Comparison of ENCODE assay signal across 8 mouse cellular contexts in the genomic region with DNA sequence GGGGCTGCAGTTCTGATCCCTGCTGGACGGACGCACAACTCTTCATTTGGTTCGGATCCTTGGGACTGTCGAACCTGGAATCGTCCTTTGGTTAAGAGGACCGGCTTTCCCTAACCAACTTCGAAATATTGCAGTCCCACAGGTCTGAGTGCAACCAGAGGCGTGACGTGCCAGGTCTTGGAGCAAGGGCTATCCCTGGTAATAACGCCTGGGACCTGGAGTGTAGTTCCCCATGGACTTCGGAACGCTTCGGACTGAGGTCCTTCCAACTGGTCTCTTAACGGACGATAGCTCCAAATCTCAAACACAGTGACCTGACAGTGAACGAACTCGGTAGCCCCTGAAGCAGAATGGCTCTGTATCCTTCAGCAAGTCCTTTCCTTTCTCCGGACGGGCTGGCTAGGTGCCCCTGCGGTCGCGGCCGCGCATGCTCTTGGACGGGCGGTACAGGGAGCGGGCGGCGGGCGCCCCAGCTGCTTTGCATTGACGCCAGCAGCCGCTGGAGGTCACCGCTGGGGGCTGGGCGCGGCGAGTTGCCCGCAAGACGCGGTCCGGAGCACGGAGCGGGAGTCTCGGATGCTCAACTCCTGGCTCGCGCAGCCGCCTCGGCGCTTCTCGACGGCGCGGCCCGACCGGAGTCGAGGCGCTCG. TPM values are rescaled to one million over a fixed set of nuclear protein-coding genes. Genes with fewer than 3 reads are reported as not detected.
DNase-seq lines count a peak whose midpoint lies in the region; ATAC-seq and TF ChIP-seq lines count a peak whose summit lies in the region.

No protein-coding gene starts in this region.

- H3K4me3 ChIP-seq in ES-E14 (ENCODE audit: insufficient read depth in 1 of 2, low read depth in 1 of 2, low read length in 2 of 2, poor library complexity in 1 of 2, severe bottlenecking in 1 of 2): peak overlapping the region; percentile 65 to 71
- H3K4me3 ChIP-seq in hindbrain, embryonic 12.5 days: peak overlapping the region; percentile 44
- peak overlapping the region; percentile 58 for H3K4me3 ChIP-seq in lung, embryonic 16.5 days (ENCODE audit: low read length)
- H3K4me3 ChIP-seq in olfactory bulb, adult 2 months (ENCODE audit: insufficient read depth, low read depth, low read length): peak overlapping the region; percentile 60

- in situ Hi-C loops in ES-E14 (cut with MboI; ENCODE audit: low sequenced_read_pairs in 2 of 2, unreplicated experiment in 2 of 2): no loop called here

- no peak for TF ChIP-seq CTCF in olfactory bulb, adult 2 months (IDR thresholded peaks at IDR 0.05; ENCODE audit: insufficient read depth, low read depth, low read length)

- H3K9me3 ChIP-seq in ES-E14 (ENCODE audit: control insufficient read depth, insufficient read depth, low read depth, low read length): no peaks in the 10 kb centered on the region
- H3K9me3 ChIP-seq in hindbrain, embryonic 12.5 days (replicated peaks): no peaks in the 10 kb centered on the region
- no peaks in the 10 kb centered on the region for H3K9me3 ChIP-seq in lung, embryonic 16.5 days (ENCODE audit: control insufficient read depth, low read length)

- H3K9ac ChIP-seq in ES-E14 (ENCODE audit: insufficient read depth, low read depth, low read length, poor library complexity, severe bottlenecking): peak overlapping the region; percentile 60
- H3K9ac ChIP-seq in hindbrain, embryonic 12.5 days: peak overlapping the region; percentile 49
- H3K9ac ChIP-seq in lung, embryonic 16.5 days (ENCODE audit: low read length): peak overlapping the region; percentile 65

- H3K36me3 ChIP-seq in ES-E14 (ENCODE audit: control insufficient read depth, insufficient read depth, low read length, poor library complexity, severe bottlenecking): no peaks in the 10 kb centered on the region
- H3K36me3 ChIP-seq in hindbrain, embryonic 12.5 days: no peaks in the 10 kb centered on the region
- H3K36me3 ChIP-seq in lung, embryonic 16.5 days (ENCODE audit: control insufficient read depth, insufficient read depth, low read length): no peaks in the 10 kb centered on the region

- peak; percentile 87 for ATAC-seq in hindbrain, embryonic 12.5 days (ENCODE audit: low FRiP score)
- peak; percentile 93 for ATAC-seq in lung, embryonic 16.5 days (ENCODE audit: low read depth)

- no peak for TF ChIP-seq POLR2A in olfactory bulb, adult 2 months (IDR thresholded peaks at IDR 0.05; ENCODE audit: insufficient read depth, low read depth, low read length)

- under 1% methylated on average over 57 of the region's 57 CpGs for WGBS in hindbrain, embryonic 12.5 days
- WGBS in lung, embryonic 16.5 days: under 1% methylated on average over 57 of the region's 57 CpGs
- WGBS in olfactory bulb, adult 2 months: under 1% methylated on average over 57 of the region's 57 CpGs

- peaks cover 17 to 19% of the 10 kb centered on the region in 2 experiments for H3K4me1 ChIP-seq in ES-E14 (ENCODE audit: control insufficient read depth in 2 of 2, insufficient read depth in 2 of 2, low read length in 2 of 2, poor library complexity in 1 of 2)
- peaks cover 14% of the 10 kb centered on the region for H3K4me1 ChIP-seq in hindbrain, embryonic 12.5 days
- H3K4me1 ChIP-seq in lung, embryonic 16.5 days (replicated peaks; ENCODE audit: control insufficient read depth, insufficient read depth, low read length): peaks cover 5% of the 10 kb centered on the region; the same call in 1 of the 2 replicates
- peaks cover 20% of the 10 kb centered on the region for H3K4me1 ChIP-seq in olfactory bulb, adult 2 months (ENCODE audit: control insufficient read depth, insufficient read depth, low read length)

- peak; percentile 74 for DNase-seq in ES-E14 (ENCODE audit: low read depth, low spot score)
- DNase-seq in cerebellum, adult 9-11 months: peak; percentile 41
- DNase-seq in frontal cortex, postnatal 14 days (ENCODE audit: low spot score in 2 of 2): peak; percentile 61 to 67
- DNase-seq in layer of hippocampus, postnatal 10 days (ENCODE audit: low spot score in 2 of 2): peak; percentile 83
- DNase-seq in testis, postnatal 14 days (ENCODE audit: low spot score): peak; percentile 94

- H3K4me2 ChIP-seq in hindbrain, embryonic 12.5 days (replicated peaks): peak overlapping the region; percentile 68
- H3K4me2 ChIP-seq in lung, embryonic 16.5 days (ENCODE audit: low read depth, low read length): peak overlapping the region; percentile 61

- 0 out of 2 replicates have a peak overlapping the region, but pooled peaks have one; percentile 3 for H3K27ac ChIP-seq in ES-E14 (ENCODE audit: insufficient read depth, low read depth, low read length, poor library complexity, severe bottlenecking)
- H3K27ac ChIP-seq in hindbrain, embryonic 12.5 days: peak overlapping the region; percentile 63; the same call in 1 of the 2 replicates
- H3K27ac ChIP-seq in lung, embryonic 16.5 days (ENCODE audit: low read length): peak overlapping the region; percentile 69
- H3K27ac ChIP-seq in olfactory bulb, adult 2 months (ENCODE audit: insufficient read depth, low read depth, low read length): no peak overlapping the region

- H3K27me3 ChIP-seq in hindbrain, embryonic 12.5 days: peaks cover 68% of the 10 kb centered on the region
- peaks cover 21% of the 10 kb centered on the region for H3K27me3 ChIP-seq in lung, embryonic 16.5 days (ENCODE audit: control insufficient read depth, insufficient read depth, low read depth, low read length)

TF ChIP-seq in ES-E14, 5 proteins besides CTCF, POLR2A, EP300 and RAD21:
- 0 out of 2 replicates have a peak, but pooled peaks have one; percentile 31 for TF ChIP-seq ZC3H11A (IDR thresholded peaks at IDR 0.05; ENCODE audit: borderline replicate concordance, low read depth, low read length)
- TF ChIP-seq HCFC1 (IDR thresholded peaks at IDR 0.05; ENCODE audit: borderline replicate concordance, insufficient read depth, low read length): no peak; the same call in 1 of the 2 replicates

RNA-seq across cellular contexts. Expression of a gene that starts 0.6 kb away (rescaled TPM):
- total RNA-seq in ES-E14 (2012; rRNA removed): 1.3 and 2.2 TPM in 2 replicates
- 4.1 and 4.2 TPM in 2 replicates for polyA plus RNA-seq in hindbrain, embryonic 12.5 days (2016; fragmentation: Nextera tagmentation; extraction: Ambion mirVana)
- total RNA-seq in layer of hippocampus, postnatal 10 days (2021): 1 to 10 TPM; 2.7 to 3.2 TPM
- polyA plus RNA-seq in lung, embryonic 16.5 days (2015; fragmentation: Nextera tagmentation; extraction: Ambion mirVana): 2.6 and 2.9 TPM in 2 replicates
- polyA plus RNA-seq in olfactory bulb, adult 2 months (2012; ENCODE audit: insufficient read depth, insufficient read length, low replicate concordance, missing spikeins): not detected in 2 replicates

Comparison
In these comparisons a context has a peak if more than half of its experiments do, and no peak if none do; other contexts are left out.
1. DNase-seq: peak in every context shown above with its lines; median percentile 94 in testis, postnatal 14 days; 83 in layer of hippocampus, postnatal 10 days; 74 in ES-E14; 64 in frontal cortex, postnatal 14 days; 41 in cerebellum, adult 9-11 months.